Mouse (Mus musculus): ENCODE results near the gene Smug1.

DNA sequence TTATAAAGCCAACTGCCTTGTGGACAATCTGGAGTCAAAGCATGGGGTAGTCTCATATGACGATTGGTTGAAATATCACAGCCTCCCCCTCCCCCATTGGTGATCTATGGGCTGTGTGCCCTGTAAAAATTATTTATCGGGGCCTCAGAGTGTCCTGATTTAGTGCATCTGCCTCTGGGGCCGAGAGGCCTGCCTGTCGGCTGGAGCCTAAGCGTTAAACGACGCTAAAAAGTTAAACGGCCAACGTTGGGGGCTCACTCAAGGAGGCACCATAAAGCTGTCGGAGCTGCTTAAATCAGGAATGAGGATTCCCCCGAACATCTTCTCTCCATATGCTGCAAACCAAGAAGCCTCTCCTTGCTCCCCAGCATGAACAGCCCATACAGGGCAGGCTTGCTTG, 46.3 kb downstream of the Smug1 start:
- TF ChIP-seq ZNF384 (IDR thresholded peaks at IDR 0.05; ENCODE audit: low read depth, low read length), result no peak
- TF ChIP-seq HCFC1 (IDR thresholded peaks at IDR 0.05; ENCODE audit: borderline replicate concordance, insufficient read depth, low read length), result no peak
- no peak for TF ChIP-seq MAFK (IDR thresholded peaks at IDR 0.05; ENCODE audit: insufficient read depth, low read depth, low read length)

Measured in ES-E14 (cell line).